Mouse (Mus musculus) monocyte, adult 2 months (primary cell): ENCODE measurements around the gene Neu2.
"Not testable (repeated sequence)": the region's sequence is repeated elsewhere in the genome, so short reads cannot be mapped to it uniquely, and the experiment has no call there.

Source experiments
- DNase-seq, 2 experiments: peaks; one replicate each; pipeline ENCODE4 v3.0.0; 2022; ENCODE audit warnings: low spot score in 2 of 2, low read depth in 1 of 2

Neu2 gene

DNA sequence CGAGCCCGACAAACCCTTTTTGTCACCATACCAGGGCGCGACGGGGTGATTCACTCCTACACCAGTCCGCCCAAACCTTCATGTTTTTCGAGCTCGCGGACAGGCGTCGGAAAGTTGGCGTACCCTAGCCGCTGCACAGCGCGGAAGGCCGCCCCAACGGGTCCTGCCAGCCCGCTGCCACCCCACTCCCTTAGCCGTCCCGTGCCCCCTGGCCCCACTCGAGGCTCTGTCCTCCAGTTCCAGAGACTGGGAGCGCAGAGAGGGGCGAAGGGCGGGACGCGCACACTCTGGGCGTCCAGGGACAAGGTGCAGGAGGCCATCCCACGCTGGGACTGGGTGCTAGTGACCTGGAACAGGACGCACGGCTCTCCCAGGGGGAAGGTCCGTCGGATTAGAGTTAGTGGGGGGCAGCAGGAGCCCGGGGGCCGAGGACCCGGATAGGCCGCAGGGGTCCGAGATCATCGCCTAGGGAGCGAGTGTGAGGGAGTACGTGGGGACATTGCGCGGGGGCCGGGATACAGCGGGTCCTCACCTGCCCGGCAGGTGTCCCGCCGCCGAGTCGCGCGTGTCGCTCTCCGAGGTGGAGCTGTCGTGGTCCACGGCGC is at the start of gene Neu2:
Gene Neu2 (plus strand): TSS at position 329 of the 605 bp plus-strand sequence.
- DNase-seq, result no peak

DNA sequence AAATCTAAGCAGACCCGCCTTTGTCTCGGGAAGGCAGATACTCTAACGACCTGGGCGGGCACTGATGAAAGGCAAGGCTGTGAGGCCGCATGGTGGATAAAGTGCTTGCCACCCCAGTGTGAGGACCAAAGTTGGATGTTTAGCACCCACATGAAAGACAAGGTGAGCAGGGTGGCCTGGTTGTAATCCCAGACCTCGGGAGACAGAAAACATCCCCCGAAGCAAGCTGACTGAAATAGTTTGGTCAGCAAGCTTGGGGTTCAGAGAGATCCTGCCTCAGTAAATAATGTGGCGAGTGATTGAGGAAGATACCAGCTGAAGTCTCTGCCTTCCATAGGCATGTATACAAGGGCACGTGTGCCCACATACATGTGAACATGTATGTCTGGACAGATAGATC is 42.2 kb upstream of the Neu2 start:
- no peak for DNase-seq

DNA sequence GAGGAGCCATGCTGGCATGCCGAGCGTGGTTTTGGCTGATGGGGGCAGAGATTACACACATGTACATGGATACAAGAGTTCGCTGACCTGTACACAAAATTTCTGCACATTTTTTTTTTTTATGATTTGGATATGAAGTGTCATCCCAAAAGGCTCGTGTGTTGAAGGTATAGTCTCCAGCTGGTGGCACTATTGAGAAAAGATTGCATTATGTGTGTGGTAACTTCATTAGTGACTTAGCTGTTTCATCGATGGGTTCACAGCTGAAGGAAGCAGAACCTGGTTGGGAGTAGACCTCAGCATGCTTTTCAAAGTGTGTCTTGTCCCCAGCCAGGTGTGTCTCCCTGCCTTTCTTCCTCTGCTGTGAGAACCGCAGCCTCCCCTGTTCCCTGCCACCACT is 41.4 kb upstream of the Neu2 start:
- no peak for DNase-seq

DNA sequence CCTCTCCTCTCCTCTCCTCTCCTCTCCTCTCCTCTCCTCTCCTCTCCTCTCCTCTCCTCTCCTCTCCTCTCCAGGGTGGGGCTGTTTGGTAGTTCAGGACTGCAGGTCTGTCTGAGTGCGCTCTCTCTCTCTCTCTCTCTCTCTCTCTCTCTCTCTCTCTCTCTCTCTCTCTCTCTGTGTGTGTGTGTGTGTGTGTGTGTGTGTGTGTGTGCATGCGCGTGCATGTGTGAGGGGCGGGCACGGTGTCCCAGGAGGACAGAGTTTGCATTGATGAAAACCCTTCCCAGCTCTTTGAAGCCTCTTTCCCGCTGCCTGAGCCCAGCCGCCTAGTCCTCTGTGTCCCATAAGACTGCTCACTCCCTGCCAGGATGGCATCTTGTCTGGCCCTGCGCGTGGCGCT is 39.7 kb upstream of the Neu2 start, which contains the start of gene Snorc:
Gene Snorc (plus strand): TSS at position 301 of the 400 bp plus-strand sequence.
- not testable (repeated sequence) for DNase-seq

DNA sequence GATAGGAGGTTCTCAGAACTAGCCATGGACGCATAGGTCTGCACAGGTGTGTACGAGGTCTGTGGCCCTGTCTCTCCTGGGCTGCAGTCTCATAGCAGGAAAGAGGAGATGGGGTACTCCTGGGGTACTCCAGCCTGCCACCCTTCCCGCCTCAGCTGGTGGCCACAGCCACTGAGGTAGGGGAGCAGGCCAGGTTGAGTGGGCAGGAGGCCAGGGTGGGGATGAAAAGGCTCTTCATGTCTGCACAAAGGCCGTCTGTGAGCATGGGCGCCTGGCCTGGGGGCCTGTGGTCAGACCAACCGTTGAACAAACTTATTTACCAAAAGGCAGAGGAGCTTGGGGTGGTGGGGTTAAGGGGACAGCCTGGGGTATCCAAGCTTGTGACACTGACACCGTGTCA is 37.8 kb upstream of the Neu2 start:
- DNase-seq, result no peak

DNA sequence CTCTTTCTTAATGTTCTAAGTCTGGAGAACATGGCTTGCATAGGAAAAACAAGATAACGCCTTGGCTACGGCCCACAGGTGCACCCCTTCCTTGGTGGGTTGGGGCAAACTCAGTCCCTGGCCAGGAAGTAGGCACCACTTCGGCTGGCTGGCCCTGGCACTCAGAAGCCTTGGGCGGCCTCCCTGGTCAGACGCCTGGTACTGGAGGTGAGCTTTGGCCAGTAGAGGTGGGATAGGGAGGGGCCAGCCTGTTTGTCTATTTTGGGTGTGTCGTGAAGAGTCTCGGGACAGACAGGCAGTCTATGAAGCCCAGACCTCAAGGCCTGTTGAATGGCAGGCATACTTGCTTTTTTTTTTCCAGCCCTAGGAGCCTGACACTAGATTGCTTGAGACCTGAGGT is 37.1 kb upstream of the Neu2 start:
- DNase-seq, result no peak

DNA sequence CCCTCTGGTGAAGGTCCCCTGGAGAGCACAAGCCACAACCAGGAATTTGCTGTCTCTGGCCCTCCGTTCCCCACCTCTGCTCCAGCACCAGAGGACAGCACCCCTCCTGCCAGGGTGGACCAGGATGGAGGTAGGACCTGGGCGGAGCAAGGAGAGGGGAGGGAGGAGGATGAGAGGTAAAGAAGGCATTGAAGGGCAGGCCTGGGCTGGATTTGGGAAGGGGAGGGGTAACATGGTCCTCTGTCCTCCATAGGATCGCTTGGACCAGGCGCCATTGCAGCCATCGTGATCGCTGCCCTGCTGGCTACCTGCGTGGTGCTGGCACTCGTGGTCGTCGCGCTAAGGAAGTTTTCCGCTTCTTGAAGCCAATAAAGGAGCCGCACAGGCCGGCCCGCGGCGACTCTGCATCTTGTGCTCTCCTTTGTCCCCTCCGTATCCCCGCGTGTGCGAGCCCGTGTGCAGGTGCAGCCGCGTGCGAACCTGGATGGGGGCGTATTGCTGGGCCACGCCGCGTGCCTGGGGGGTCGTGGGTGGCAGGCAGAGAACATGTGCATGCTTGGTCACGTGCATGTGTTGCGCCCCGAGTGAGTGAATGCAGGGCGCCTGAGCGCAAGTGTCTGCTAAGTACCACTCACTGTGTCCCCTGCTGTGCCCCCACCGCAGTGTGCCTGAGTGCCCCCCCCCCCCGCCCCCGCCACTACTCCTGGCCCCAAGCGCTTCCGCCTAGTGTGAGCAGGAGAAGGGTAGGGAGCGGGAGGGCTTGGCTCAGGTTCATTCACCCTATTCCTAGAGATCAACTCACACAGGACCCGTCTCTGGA is 34.4 kb upstream of the Neu2 start:
- DNase-seq, result no peak

DNA sequence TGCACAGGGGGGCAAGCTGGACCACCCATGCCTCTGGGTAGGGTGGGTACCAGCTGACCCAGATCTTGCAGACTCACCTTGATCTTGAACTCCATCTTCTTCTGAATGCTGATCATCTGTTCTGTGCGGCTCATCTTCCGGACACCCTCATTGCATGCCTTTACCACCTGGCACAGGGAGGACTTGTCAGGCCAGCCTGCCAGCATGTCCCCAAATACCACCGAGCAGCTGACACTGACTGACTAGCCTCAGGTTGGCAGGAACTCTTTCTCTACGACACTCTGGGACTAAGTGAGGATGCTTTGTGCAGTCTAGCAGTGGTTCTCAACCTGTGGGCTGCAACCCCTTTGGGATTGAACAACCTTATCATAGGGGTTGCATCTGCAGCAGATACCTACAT is 27.1 kb upstream of the Neu2 start:
- DNase-seq, result no peak

DNA sequence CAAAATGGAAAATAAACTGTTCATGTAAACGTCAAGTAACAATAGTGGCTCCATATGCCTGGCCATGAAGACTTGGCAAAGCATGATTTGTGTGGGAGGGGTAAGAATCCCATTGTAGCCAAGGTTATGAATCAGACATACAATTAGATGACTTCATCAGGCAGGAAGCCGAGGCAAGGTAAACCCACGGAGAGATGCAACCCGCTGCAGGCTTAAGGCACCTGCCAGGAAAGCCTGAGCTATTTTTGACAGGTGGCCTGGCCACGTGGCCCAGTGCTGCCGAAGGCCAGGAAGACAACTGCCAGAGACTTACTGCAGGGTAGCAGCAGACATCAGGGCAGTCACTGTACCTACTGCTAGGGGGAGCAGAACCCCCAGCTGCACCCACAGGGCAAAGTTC is 23.3 kb upstream of the Neu2 start:
- no peak for DNase-seq

DNA sequence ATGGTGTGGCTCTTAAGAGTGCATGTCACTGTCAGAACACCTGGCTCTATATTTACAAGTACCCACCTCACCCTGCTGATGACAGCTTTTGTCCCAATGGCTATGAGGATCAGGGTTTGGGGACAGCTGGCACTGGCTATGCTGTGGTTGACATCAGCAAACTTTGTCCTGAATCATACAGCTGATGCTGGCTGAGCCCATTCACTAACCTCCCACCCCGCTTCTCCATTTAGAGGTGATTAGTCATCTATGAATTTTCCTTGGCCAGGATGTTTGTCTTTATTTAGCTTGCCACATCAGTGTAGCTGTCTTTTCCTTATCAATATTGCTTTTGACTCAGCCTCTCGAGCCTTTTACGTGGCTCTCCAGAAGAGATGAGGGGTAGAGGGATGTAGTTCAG is 17.4 kb upstream of the Neu2 start:
- no peak for DNase-seq

DNA sequence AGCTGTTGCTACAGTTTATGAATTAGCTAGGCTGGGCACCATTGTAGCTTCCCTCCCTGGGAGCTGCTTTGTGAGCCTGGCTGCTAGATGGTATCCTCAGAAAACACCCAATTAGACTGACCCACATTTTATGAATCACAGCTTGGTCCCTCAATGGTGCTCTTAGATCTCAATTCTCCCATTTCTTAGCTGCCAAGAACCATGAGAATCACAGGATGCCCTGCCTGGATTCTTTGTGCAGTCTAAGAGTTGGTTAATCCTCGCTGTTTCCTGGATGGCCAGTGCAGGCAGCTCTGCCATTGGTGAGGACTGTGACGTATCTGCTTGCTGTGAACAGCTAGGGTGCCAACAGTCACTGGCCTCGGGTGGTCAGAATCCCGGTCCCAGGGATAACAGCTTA is 16.1 kb upstream of the Neu2 start:
- no peak for DNase-seq

DNA sequence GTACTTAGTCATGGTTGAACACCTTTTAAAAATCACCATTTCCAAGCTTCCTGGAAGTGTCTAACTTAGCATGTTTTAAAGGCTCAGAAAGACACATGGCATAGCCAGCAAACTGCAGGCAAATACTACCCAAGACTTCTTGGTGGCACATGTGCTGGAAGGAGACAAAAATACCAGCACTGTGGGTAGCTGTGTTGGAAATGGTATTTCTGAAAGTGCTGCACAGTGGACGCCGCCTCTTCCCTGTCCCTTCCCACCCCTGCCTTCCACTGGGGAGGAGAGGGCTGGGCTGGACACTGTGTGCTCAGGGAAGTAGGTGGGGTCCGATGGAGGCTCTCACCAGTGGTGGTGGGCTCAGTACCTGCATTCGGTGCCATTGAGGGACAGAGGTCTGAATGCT is 4.2 kb upstream of the Neu2 start:
- DNase-seq, result no peak

DNA sequence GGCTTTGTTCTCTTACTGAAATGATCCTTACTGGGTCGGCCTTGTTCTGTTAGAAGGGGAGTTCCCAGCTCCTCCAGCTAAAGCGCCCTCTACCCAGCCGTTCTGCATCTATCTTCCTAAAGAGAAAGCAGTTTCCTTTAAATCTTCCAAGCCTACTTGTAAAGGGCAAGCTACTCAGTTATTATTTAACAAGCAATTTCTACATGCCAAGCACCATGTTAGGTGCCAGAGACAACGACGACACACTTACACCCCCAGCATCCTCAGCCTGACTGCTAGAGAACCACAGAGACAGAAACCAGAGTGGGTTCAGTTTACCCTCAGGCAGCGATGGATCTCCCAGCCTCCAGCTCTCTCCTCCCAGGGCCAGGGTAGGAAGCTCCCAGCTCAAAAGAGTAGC is 1.8 kb upstream of the Neu2 start:
- DNase-seq, result no peak

DNA sequence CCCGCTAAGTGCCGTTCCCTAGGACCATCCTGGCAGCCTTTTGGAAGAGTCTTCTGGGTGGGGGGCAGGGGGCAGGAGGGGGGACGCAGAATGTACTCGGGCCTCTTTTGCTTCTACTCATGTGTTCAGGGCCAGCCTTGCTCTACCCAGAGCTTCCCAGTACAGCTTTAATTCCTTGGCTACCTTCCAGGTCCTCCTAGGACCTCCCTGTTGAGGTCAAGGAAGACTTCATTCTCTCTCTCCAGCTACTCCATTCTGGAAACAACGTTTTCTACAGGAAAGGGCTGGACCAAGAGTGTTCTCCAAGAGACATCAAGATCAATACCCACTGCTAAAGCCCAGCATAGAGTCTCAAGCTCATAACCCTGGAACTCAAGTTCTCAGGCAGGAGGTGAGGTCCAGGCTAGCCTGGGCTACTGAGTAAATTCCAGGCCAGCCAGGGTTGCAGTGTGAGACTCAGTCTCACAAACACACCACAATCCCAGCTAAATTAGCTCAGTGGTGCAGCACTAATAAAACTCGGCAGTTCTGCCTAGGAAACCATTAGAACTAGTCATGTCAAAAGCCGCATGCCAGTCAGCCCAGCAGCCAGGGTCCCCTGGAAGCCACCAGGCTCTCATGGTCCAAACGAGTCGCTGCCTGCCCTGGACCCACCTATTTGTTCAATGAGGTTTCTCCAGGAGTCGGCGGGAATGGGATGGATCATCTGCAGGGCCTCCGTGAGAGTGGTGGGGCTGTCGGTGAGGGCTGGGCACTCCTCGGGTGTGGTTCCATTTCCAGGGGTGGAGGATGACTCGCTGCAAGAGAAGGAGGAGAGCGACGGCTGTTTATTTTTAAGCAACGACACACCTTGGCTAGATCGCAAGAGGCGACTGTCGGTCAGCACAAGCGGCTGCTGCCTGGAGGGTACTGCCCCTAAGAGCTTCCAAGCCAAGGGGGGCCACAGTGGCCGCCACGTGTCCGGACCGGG is 813 bp upstream of the Neu2 start:
- no peak for DNase-seq

DNA sequence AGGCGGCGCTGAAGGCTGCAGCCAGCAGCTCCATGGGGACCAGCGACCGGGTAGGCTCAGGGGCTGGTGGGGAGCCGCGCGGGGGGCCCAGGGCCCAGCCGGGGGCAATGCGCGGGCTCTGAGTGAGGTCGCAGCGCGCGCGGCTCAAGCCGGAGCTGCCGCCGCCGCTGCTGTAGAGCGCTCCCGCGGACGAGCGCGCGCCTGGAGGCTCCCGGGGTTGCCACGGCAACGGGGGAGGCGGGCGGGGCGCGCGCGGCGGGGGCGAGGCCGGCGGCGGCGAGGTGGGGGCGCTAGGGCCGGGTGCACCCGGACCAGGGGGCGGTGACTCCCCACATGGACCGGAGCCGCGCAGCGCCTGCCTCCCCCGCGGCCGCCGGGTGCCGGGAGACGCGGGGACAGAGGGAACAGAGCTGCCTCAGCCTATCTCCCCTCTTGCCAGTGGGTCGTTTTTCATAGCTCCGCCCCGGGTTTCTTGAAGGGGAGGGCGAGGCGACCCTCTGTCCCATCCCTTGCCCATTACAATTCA is 540 bp downstream of the Neu2 start:
- DNase-seq, result no peak

DNA sequence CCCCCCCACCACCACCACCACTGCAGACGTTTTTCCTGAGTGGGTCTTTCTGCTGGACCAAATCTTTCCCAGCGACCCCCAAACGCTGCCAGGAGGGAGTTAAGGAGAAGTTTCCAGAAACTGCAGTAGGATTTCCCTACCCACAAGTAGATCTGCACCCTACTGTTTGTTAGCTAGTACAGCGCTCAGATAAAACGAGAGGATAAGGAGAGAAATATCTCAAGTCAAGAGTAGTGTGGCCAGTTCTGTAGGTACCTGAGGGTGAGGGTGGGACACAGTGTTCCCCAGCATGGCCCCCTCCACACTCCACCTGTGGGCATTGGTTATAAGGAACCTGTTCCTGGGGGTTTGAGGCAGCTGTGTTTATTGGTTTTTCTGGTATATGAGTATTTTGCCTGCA is 1.2 kb downstream of the Neu2 start:
- DNase-seq, result no peak

DNA sequence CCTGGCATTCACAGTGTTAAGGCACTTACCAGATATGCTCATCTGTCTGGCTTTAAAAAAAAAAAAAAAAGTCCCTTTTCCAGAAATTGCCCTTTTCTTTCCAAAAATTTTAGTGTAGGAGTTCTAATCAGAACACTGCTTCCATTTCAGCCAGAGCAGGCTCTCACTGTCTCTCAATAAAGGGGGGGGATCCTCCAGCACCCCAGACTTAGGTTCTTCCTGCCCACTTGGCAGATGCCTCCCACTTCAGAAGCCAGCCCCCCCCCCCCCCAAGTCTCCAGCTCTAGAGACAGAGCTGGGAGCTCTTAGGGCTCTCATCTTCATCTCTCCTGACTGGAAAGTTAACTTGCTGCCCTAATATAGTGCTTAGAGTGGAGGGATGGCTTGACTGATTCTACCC is 10.8 kb downstream of the Neu2 start:
- no peak for DNase-seq

DNA sequence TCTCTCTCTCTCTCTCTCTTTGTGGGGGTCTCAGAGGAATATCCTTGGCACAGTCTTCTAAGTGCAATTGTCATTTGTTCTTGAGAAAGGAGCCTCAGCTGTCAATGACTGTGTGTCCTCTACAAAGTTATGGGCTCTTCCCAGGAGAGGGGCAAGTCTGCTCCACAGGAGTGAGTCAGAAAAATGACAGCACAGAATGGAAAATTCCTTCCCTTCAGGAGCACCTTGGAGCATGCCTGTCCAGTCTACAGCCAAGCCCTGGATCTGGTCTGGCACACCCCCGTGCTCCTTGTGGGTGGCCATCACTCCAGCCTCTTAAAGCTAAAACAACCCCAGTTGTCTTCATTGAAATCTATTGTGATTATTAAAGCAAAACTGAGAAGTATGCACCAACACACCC is 11.8 kb downstream of the Neu2 start:
- DNase-seq, result no peak

DNA sequence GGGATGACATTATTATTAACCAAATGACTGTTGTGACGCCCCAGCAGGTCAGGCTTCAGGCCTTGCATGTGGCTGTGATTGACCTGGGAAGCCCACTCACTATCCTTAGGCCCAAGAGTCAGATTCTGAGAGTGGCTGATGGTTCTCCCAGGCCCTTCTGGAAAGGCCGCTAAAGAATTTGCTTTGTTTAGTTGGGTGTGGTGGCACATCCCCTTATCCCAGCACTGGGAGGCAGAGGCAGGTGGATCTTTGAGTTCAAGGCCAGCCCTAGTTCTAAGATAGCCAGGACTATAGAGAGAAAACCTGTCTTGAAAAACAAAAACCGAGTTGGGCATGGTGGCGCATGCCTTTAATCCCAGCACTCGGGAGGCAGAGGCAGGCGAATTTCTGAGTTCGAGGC is 15.4 kb downstream of the Neu2 start:
- DNase-seq, result no peak

DNA sequence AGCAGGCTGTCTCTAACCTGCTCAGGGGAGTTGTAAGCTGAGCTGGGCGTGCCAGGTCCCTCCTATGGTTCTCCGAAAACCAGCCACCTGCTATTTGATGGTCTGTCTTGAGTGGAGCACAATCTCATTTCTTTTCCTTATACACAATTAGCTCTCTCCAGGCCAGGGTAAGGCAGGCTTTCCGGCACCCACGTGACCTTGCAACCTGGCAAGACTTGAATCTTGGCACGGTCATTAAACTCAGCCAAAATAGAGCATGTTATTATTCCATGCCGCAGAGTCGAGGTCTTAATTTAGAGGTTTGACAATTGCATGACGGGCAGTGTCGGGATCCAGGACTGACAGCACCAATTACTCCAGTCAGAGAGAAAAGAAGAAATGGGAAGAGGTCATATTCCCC is 17.5 kb downstream of the Neu2 start:
- DNase-seq, result no peak

DNA sequence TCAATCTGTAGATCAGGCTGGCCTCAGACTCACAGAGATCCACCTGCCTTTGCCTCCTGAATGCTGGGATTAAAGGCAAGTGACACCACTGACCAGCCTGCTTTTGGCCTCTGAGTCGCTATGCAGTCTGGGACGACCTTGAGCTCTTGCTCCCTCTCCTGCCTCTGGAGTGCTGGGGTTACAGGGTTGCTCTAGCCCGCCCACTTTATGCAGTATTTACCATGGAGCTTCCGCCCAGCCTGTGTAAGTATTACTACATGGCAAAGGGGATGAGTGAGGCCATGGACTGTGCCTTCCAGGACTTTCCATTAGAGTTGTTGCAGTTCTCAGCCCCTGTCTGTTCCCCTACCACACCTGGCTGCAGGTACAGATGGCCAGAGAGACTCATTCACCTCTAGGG is 22.7 kb downstream of the Neu2 start:
- DNase-seq, result no peak

DNA sequence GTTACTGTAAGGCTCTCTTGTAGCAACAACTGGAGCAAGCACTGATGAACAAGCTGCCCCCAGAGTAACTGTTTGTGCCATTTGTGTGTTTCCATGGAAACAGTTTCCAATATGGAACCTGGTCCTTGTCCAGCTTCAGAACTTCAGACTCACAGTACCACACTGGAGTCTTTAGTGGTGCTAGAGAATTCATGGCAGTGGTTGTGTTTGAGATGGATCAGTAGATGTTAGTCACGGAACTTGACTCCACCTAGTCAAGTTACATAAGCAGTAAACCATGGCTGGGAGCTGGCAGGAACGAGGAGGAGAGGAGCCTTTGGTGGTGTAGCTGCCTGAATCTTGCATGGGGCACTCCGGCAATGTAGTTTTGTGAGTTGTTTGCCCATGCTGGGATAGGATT is 24.4 kb downstream of the Neu2 start:
- no peak for DNase-seq
